Mouse (Mus musculus) brain, embryonic 18.5 days (tissue): ENCODE results near the gene Cntn5.

Source experiments
- DNase-seq: peaks from one replicate; pipeline ENCODE4 v3.0.0-alpha.2; 2012; ENCODE audit warnings: low read depth, low spot score

Cntn5 gene

GRCm38 (mm10) chr9:9707766-9708165 is 1196.8 kb downstream of the Cntn5 start:
- DNase-seq = no peak

GRCm38 (mm10) chr9:9705180-9705579 is 1199.4 kb downstream of the Cntn5 start:
- no peak for DNase-seq

- DNase-seq = no peak
These were observed 1207.9 kb downstream of the Cntn5 start for GRCm38 (mm10) chr9:9696636-9697035.

- DNase-seq = no peak
These were observed 1222.2 kb downstream of the Cntn5 start for GRCm38 (mm10) chr9:9682348-9682884.

GRCm38 (mm10) chr9:9676078-9676477 is 1228.5 kb downstream of the Cntn5 start:
- no peak for DNase-seq

GRCm38 (mm10) chr9:9674531-9674930 is 1230.0 kb downstream of the Cntn5 start:
- no peak for DNase-seq

- DNase-seq = no peak
These were observed 1231.1 kb downstream of the Cntn5 start for GRCm38 (mm10) chr9:9673277-9674049.

GRCm38 (mm10) chr9:9653463-9653862 is 1251.1 kb downstream of the Cntn5 start:
- DNase-seq = no peak

GRCm38 (mm10) chr9:9647361-9647760 is 1257.2 kb downstream of the Cntn5 start:
- DNase-seq = no peak

GRCm38 (mm10) chr9:9646276-9646675 is 1258.3 kb downstream of the Cntn5 start:
- DNase-seq = no peak
